In genomic region chr4:148065702-148066400, GRCm38 (mm10) we compare ENCODE assay signal across 10 mouse cellular contexts. TPM values are rescaled to one million over a fixed set of nuclear protein-coding genes. Genes with fewer than 3 reads are reported as not detected.
DNase-seq lines count a peak whose midpoint lies in the region; ATAC-seq and TF ChIP-seq lines count a peak whose summit lies in the region.
"Had no signal": no experiment of that assay in that cellular context is flagged by ENCODE, and none has a peak within 500 bp of the region (broad histone marks: within the 10 kb centered on the region; RNA-seq: fewer than 3 reads in every experiment).

No protein-coding gene starts in this region.

- 61% methylated on average over 6 of the region's 6 CpGs for whole genome bisulfite sequencing in heart, adult 2 months
- WGBS in heart, embryonic 12.5 days: 46% methylated on average over 6 of the region's 6 CpGs
- WGBS in midbrain, embryonic 10.5 days: 38% methylated on average over 6 of the region's 6 CpGs
- WGBS in midbrain, embryonic 16.5 days: 37% methylated on average over 6 of the region's 6 CpGs
- 41% methylated on average over 6 of the region's 6 CpGs for WGBS in stomach, postnatal 0 days

- peak overlapping the region; percentile 58 for H3K27ac ChIP-seq in heart, adult 2 months
- H3K27ac ChIP-seq in heart, embryonic 12.5 days (ENCODE audit: poor library complexity, severe bottlenecking): no peak overlapping the region
- 0 out of 2 replicates have a peak overlapping the region, but pooled peaks have one; percentile 1 for H3K27ac ChIP-seq in midbrain, embryonic 10.5 days (replicated peaks)
- H3K27ac ChIP-seq in midbrain, embryonic 16.5 days (ENCODE audit: low read length): no peak overlapping the region
- no peak overlapping the region for H3K27ac ChIP-seq in stomach, postnatal 0 days (replicated peaks)
- H3K27ac ChIP-seq: midbrain, embryonic 12.5 days had no signal

- H3K4me1 ChIP-seq in heart, adult 2 months (ENCODE audit: control insufficient read depth, insufficient read depth, low read length): peaks cover 11% of the 10 kb centered on the region
- peaks cover 18% of the 10 kb centered on the region for H3K4me1 ChIP-seq in heart, embryonic 12.5 days (replicated peaks)
- H3K4me1 ChIP-seq in midbrain, embryonic 10.5 days: peaks cover 30% of the 10 kb centered on the region
- no peaks in the 10 kb centered on the region for H3K4me1 ChIP-seq in midbrain, embryonic 16.5 days (ENCODE audit: control insufficient read depth, insufficient read depth, low read length)
- H3K4me1 ChIP-seq in stomach, postnatal 0 days (replicated peaks; ENCODE audit: control insufficient read depth, insufficient read depth): no peaks in the 10 kb centered on the region

- no peaks in the 10 kb centered on the region for H3K9me3 ChIP-seq in heart, embryonic 12.5 days (replicated peaks)
- H3K9me3 ChIP-seq in midbrain, embryonic 10.5 days (replicated peaks): no peaks in the 10 kb centered on the region
- H3K9me3 ChIP-seq in midbrain, embryonic 16.5 days (replicated peaks; ENCODE audit: control insufficient read depth, low read length, poor library complexity, severe bottlenecking): no peaks in the 10 kb centered on the region
- no peaks in the 10 kb centered on the region for H3K9me3 ChIP-seq in stomach, postnatal 0 days (ENCODE audit: control insufficient read depth, low read length)
- H3K9me3 ChIP-seq: midbrain, embryonic 12.5 days had no signal

- intact Hi-C loops in heart, adult 2 months (cut with DNase I): no loop called here

- no peak for TF ChIP-seq EP300 in heart, adult 2 months (IDR thresholded peaks at IDR 0.05; ENCODE audit: insufficient read depth, low read depth, low read length)
- TF ChIP-seq EP300 in stomach, postnatal 0 days (optimal IDR thresholded peaks at IDR 0.05): no peak

- peak; percentile 45 for TF ChIP-seq CTCF in heart, adult 2 months (IDR thresholded peaks at IDR 0.05)
- peak; percentile 50 for TF ChIP-seq CTCF in stomach, postnatal 0 days (IDR thresholded peaks at IDR 0.05; ENCODE audit: low read depth)

- no peaks in the 10 kb centered on the region for H3K79me2 ChIP-seq in heart, adult 2 months (replicated peaks; ENCODE audit: control insufficient read depth, insufficient read depth, low read length)

- H3K36me3 ChIP-seq in heart, adult 2 months (ENCODE audit: control insufficient read depth, insufficient read depth, low read length): no peaks in the 10 kb centered on the region
- H3K36me3 ChIP-seq in heart, embryonic 12.5 days: no peaks in the 10 kb centered on the region
- no peaks in the 10 kb centered on the region for H3K36me3 ChIP-seq in midbrain, embryonic 10.5 days
- H3K36me3 ChIP-seq in midbrain, embryonic 16.5 days (ENCODE audit: control insufficient read depth, insufficient read depth, low read length): no peaks in the 10 kb centered on the region
- no peaks in the 10 kb centered on the region for H3K36me3 ChIP-seq in stomach, postnatal 0 days (ENCODE audit: control insufficient read depth, insufficient read depth, low read length)
- H3K36me3 ChIP-seq: midbrain, embryonic 12.5 days had no signal

- no peak overlapping the region for H3K4me3 ChIP-seq in heart, adult 2 months
- no peak overlapping the region for H3K4me3 ChIP-seq in heart, embryonic 12.5 days
- H3K4me3 ChIP-seq in midbrain, embryonic 10.5 days: no peak overlapping the region
- no peak overlapping the region for H3K4me3 ChIP-seq in midbrain, embryonic 16.5 days (ENCODE audit: low read depth, low read length)
- H3K4me3 ChIP-seq in stomach, postnatal 0 days (ENCODE audit: low read depth, low read length): no peak overlapping the region
- H3K4me3 ChIP-seq: midbrain, embryonic 12.5 days had no signal

- H3K27me3 ChIP-seq in heart, adult 2 months (ENCODE audit: control insufficient read depth, insufficient read depth, low read length): no peaks in the 10 kb centered on the region
- 0 out of 2 replicates have a peak, but pooled peaks cover 4% of the 10 kb centered on the region for H3K27me3 ChIP-seq in heart, embryonic 12.5 days (replicated peaks)
- peaks cover 12% of the 10 kb centered on the region for H3K27me3 ChIP-seq in midbrain, embryonic 10.5 days (ENCODE audit: low read depth, poor library complexity, severe bottlenecking)
- no peaks in the 10 kb centered on the region for H3K27me3 ChIP-seq in midbrain, embryonic 16.5 days (ENCODE audit: control insufficient read depth, insufficient read depth, low read depth, low read length)
- no peaks in the 10 kb centered on the region for H3K27me3 ChIP-seq in stomach, postnatal 0 days (ENCODE audit: control insufficient read depth, insufficient read depth, low read length)

- TF ChIP-seq POLR2A in heart, adult 2 months (IDR thresholded peaks at IDR 0.05; ENCODE audit: insufficient read depth, low read depth, low read length): no peak

- H3K9ac ChIP-seq in heart, adult 2 months (ENCODE audit: low read depth, low read length): no peak overlapping the region
- H3K9ac ChIP-seq in heart, embryonic 12.5 days: no peak overlapping the region
- no peak overlapping the region for H3K9ac ChIP-seq in midbrain, embryonic 16.5 days (ENCODE audit: low read depth, low read length)
- no peak overlapping the region for H3K9ac ChIP-seq in stomach, postnatal 0 days (ENCODE audit: low read length)
- H3K9ac ChIP-seq: midbrain, embryonic 12.5 days had no signal

- DNase-seq in heart, adult 2 months: no peak
- no peak for DNase-seq in midbrain, embryonic 10.5 days (ENCODE audit: low spot score)
- peak; percentile 32 for DNase-seq in induced T-regulatory cell, adult 2 months (ENCODE audit: low read depth)
- no peak for DNase-seq in stomach, postnatal 0 days (ENCODE audit: low spot score)
- no peak for DNase-seq in T-cell, adult 2 months (ENCODE audit: low spot score)
- DNase-seq in spleen, postnatal 14 days (ENCODE audit: low spot score in 2 of 2): no peak
- DNase-seq: right cerebral cortex, postnatal 25 days had no signal

- H3K4me2 ChIP-seq in heart, embryonic 12.5 days: no peak overlapping the region
- H3K4me2 ChIP-seq in midbrain, embryonic 16.5 days (ENCODE audit: low read length): no peak overlapping the region
- H3K4me2 ChIP-seq in stomach, postnatal 0 days (replicated peaks; ENCODE audit: low read depth): no peak overlapping the region
- H3K4me2 ChIP-seq: midbrain, embryonic 12.5 days had no signal

- no peak for ATAC-seq in heart, embryonic 12.5 days (ENCODE audit: insufficient number of reproducible peaks, low FRiP score)
- ATAC-seq in midbrain, embryonic 16.5 days: no peak
- no peak for ATAC-seq in stomach, postnatal 0 days (ENCODE audit: low FRiP score, low TSS enrichment)

RNA-seq across cellular contexts. Expression of gene Agtrap, which starts 22.0 kb away (rescaled TPM):
- 10 to 100 TPM; 38.3 to 47.1 TPM for total RNA-seq in heart, adult 2 months (2021)
- 26.8 and 40.2 TPM in 2 replicates for polyA plus RNA-seq in heart, adult 2 months (2012; rRNA removed)
- 18.9 and 19.8 TPM in 2 replicates for polyA plus RNA-seq in heart, embryonic 12.5 days (2016; fragmentation: Nextera tagmentation; extraction: Ambion mirVana)
- polyA plus RNA-seq in midbrain, embryonic 10.5 days (2016; fragmentation: Nextera tagmentation; extraction: Ambion mirVana): 16.4 and 17.4 TPM in 2 replicates
- 7.7 and 8.1 TPM in 2 replicates for polyA plus RNA-seq in midbrain, embryonic 16.5 days (2015; fragmentation: Nextera tagmentation; extraction: Ambion mirVana)
- 23.2 and 26.9 TPM in 2 replicates for polyA plus RNA-seq in stomach, postnatal 0 days (2015; fragmentation: Nextera tagmentation; extraction: Ambion mirVana)

RNA-seq across cellular contexts. Expression of gene Mthfr, which starts 27.0 kb away (rescaled TPM):
- 10 to 100 TPM in 1 of 2 experiments, 1 to 10 TPM in 1; 8.2 to 11.0 TPM for total RNA-seq in heart, adult 2 months (2021)
- 15.7 and 17.3 TPM in 2 replicates for polyA plus RNA-seq in heart, adult 2 months (2012; rRNA removed)
- polyA plus RNA-seq in heart, embryonic 12.5 days (2016; fragmentation: Nextera tagmentation; extraction: Ambion mirVana): 15.5 and 17.0 TPM in 2 replicates
- polyA plus RNA-seq in midbrain, embryonic 10.5 days (2016; fragmentation: Nextera tagmentation; extraction: Ambion mirVana): 25.4 and 33.3 TPM in 2 replicates
- polyA plus RNA-seq in midbrain, embryonic 16.5 days (2015; fragmentation: Nextera tagmentation; extraction: Ambion mirVana): 21.5 and 22.2 TPM in 2 replicates
- polyA plus RNA-seq in stomach, postnatal 0 days (2015; fragmentation: Nextera tagmentation; extraction: Ambion mirVana): 8.2 and 8.7 TPM in 2 replicates

RNA-seq across cellular contexts. Expression of gene Clcn6, which starts 27.2 kb away (rescaled TPM):
- total RNA-seq in heart, adult 2 months (2021): 1 to 10 TPM; 7.5 to 8.1 TPM
- polyA plus RNA-seq in heart, adult 2 months (2012; rRNA removed): 8.9 and 9.0 TPM in 2 replicates
- polyA plus RNA-seq in heart, embryonic 12.5 days (2016; fragmentation: Nextera tagmentation; extraction: Ambion mirVana): 7.8 and 9.3 TPM in 2 replicates
- polyA plus RNA-seq in midbrain, embryonic 10.5 days (2016; fragmentation: Nextera tagmentation; extraction: Ambion mirVana): 15.6 and 20.4 TPM in 2 replicates
- 36.5 and 36.9 TPM in 2 replicates for polyA plus RNA-seq in midbrain, embryonic 16.5 days (2015; fragmentation: Nextera tagmentation; extraction: Ambion mirVana)
- polyA plus RNA-seq in stomach, postnatal 0 days (2015; fragmentation: Nextera tagmentation; extraction: Ambion mirVana): 1.8 and 2.1 TPM in 2 replicates

Comparison
In these comparisons a context has a peak if more than half of its experiments do, and no peak if none do; other contexts are left out.
1. H3K27ac ChIP-seq: peak in heart, adult 2 months (single experiment) and midbrain, embryonic 10.5 days (single experiment); none in heart, embryonic 12.5 days (single experiment), midbrain, embryonic 16.5 days (single experiment) and stomach, postnatal 0 days (single experiment).